Mouse (Mus musculus) telencephalon, adult 2 months (tissue): ENCODE measurements at regions not wholly inside any gene's neighbourhood (a gene's known extent, or its start where the extent isn't known, plus 50 kb on each side); places are given as distances from the start of the nearest gene placed in this dataset.
A peak's percentile ranks its signal among the peaks of the same experiment; 100 is the strongest.

Source experiments
- DNase-seq: peaks from one replicate; pipeline ENCODE4 v3.0.0-alpha.2; 2011; ENCODE audit warnings: low read depth, low spot score

GRCm38 (mm10) chr8:29274668-29275067 is 1827.2 kb downstream of the Poteg start:
- no peak for DNase-seq

GRCm38 (mm10) chr8:29278711-29279110 is 1831.2 kb downstream of the Poteg start:
- no peak for DNase-seq

GRCm38 (mm10) chr8:29279276-29279675 is 1831.8 kb downstream of the Poteg start:
- no peak for DNase-seq

- DNase-seq, result peak; percentile 19
Observed at GRCm38 (mm10) chr8:29290386-29290785, 1842.9 kb downstream of the Poteg start.
